Mouse (Mus musculus) hindbrain, embryonic 15.5 days (tissue): ENCODE measurements around the gene Pitpnb. TPM values are rescaled to one million over a fixed set of nuclear protein-coding genes. Genes with fewer than 3 reads are reported as not detected.

Experiments used
- ATAC-seq: fragments of 200-750 bp; cut with Nextera tagmentation; 2 replicates; pipeline ENCODE4 v1.8.0; 2017; ENCODE audit warnings: low read depth, moderate number of reproducible peaks, moderate TSS enrichment; ENCODE audit not compliant: low FRiP score
- H3K27ac ChIP-seq: fragments of 300-500 bp; sonication (generic); replicated peaks from 2 replicates; pipeline ENCODE4 v1.5.1; 2015; ENCODE audit warnings: mild to moderate bottlenecking, inconsistent platforms
- H3K27me3 ChIP-seq: fragments of 300-500 bp; sonication (generic); 2 replicates; pipeline ENCODE4 v1.6.1; 2015; ENCODE audit warnings: control low read depth, inconsistent platforms
- H3K36me3 ChIP-seq: fragments of 300-500 bp; sonication (generic); 2 replicates; pipeline ENCODE4 v1.6.1; 2015; ENCODE audit warnings: control low read depth, inconsistent platforms
- H3K4me1 ChIP-seq: fragments of 300-500 bp; sonication (generic); replicated peaks from 2 replicates; pipeline ENCODE4 v1.6.1; 2015; ENCODE audit warnings: control low read depth, inconsistent platforms
- H3K4me2 ChIP-seq: fragments of 300-500 bp; sonication (generic); 2 replicates; pipeline ENCODE4 v1.6.1; 2015; ENCODE audit warnings: moderate library complexity, mild to moderate bottlenecking, inconsistent platforms
- H3K4me3 ChIP-seq: fragments of 300-500 bp; sonication (generic); 2 replicates; pipeline ENCODE4 v1.5.1; 2015; ENCODE audit warnings: mild to moderate bottlenecking, inconsistent platforms
- H3K9ac ChIP-seq: fragments of 300-500 bp; sonication (generic); 2 replicates; pipeline ENCODE4 v1.6.1; 2015; ENCODE audit warnings: inconsistent platforms
- H3K9me3 ChIP-seq: fragments of 300-500 bp; sonication (generic); 2 replicates; pipeline ENCODE4 v1.6.1; 2016; ENCODE audit warnings: control low read depth, inconsistent platforms
- WGBS: fragments of 180-500 bp; shearing (Covaris S2); methylation state at CpG from one replicate; pipeline ENCODE4 v1.1.7; 2015; 5-methylcytosine and 5-hydroxymethylcytosine counted together
- polyA plus RNA-seq: library from polyadenylated mRNA; unstranded; fragments of >200 nt; fragmentation: Nextera tagmentation; extraction: Ambion mirVana; gene quantifications from 2 replicates; pipeline ENCODE4 v1.2.1, GENCODE M21; 2015

The Pitpnb gene
- polyA plus RNA-seq, 1 experiment from 2014 or later = 94.9 TPM

GRCm38 (mm10) chr5:111356811-111357617, 26.5 kb downstream of the Pitpnb start:
- Histone ChIP-seq H3K4me1 (no peaks in the 10 kb centered on the region), H3K9me3 (no peaks in the 10 kb centered on the region), H3K9ac (no peak overlapping the region), H3K27me3 (no peaks in the 10 kb centered on the region), H3K4me2 (no peak overlapping the region), H3K4me3 (no peak overlapping the region), H3K36me3 (peaks cover 48% of the 10 kb centered on the region), H3K27ac (no peak overlapping the region)
- ATAC-seq = no peak
- 95% methylated on average over 12 of the region's 12 CpGs for WGBS

DNA sequence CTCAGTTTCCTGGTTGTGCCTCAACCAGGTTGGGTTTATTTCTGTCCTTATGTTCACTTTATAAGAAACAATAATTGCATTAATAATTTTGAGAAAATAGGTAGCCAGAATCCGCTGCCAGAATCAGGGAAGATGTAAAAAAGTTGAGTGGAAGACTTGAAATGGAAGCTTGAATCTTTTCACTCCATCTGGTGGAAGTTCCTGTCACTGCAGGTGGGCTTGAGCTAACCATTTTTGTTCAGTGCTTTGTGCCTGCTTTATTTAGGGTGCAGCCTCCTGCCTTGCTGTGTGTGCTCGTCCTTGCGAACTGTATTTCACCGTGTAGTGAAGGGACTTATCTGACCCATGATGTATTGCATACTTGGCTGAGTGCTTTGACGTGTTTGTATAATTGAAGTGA, 30.0 kb downstream of the Pitpnb start:
- Histone ChIP-seq H3K27me3 (no peaks in the 10 kb centered on the region), H3K36me3 (peaks cover 48% of the 10 kb centered on the region)
- 78% methylated on average over 5 of the region's 5 CpGs for WGBS

DNA sequence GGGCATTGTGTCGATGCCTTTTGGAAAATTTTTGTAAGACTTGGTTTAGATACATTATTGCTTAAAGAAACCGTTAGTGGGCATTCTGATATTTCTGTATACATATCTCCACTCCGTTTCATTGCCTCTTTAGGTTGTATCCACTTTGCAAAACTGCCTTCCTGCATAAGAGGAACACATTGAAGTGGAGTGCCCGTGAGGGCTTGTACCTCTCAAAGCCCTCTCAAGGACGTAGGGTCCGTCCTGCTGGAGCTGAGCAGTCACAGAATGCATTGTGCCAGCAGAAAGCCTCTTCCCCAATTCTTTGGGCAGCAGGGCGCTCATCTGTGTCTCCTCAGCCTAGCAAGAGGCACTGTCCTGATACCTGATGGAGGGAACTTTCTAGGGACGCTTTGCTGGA, 30.5 kb downstream of the Pitpnb start:
- H3K4me1 ChIP-seq = no peaks in the 10 kb centered on the region; the same call in none of the 2 replicates
- H3K4me2 ChIP-seq = no peak overlapping the region
- no peak overlapping the region for H3K27ac ChIP-seq
- H3K9me3 ChIP-seq = no peaks in the 10 kb centered on the region
- H3K36me3 ChIP-seq = peaks cover 48% of the 10 kb centered on the region
- H3K4me3 ChIP-seq = no peak overlapping the region
- no peak for ATAC-seq
- 91% methylated on average over 8 of the region's 8 CpGs for WGBS
- H3K27me3 ChIP-seq = no peaks in the 10 kb centered on the region
- no peak overlapping the region for H3K9ac ChIP-seq

More for the DNA sequence above, 30.0 kb downstream of the Pitpnb start:
- H3K9ac ChIP-seq = no peak overlapping the region
- no peak for ATAC-seq
- no peaks in the 10 kb centered on the region for H3K9me3 ChIP-seq
- no peak overlapping the region for H3K27ac ChIP-seq
- H3K4me1 ChIP-seq = no peaks in the 10 kb centered on the region; the same call in 1 of the 2 replicates
- no peak overlapping the region for H3K4me3 ChIP-seq
- H3K4me2 ChIP-seq = no peak overlapping the region

GRCm38 (mm10) chr5:111361846-111362245, 31.3 kb downstream of the Pitpnb start:
- H3K27ac ChIP-seq = no peak overlapping the region
- H3K9me3 ChIP-seq = no peaks in the 10 kb centered on the region
- 62% methylated on average over 7 of the region's 7 CpGs for WGBS
- peaks cover 6% of the 10 kb centered on the region for H3K4me1 ChIP-seq
- H3K9ac ChIP-seq = no peak overlapping the region
- no peak overlapping the region for H3K4me3 ChIP-seq
- H3K27me3 ChIP-seq = no peaks in the 10 kb centered on the region
- no peak overlapping the region for H3K4me2 ChIP-seq
- no peak for ATAC-seq
- peaks cover 40% of the 10 kb centered on the region for H3K36me3 ChIP-seq

DNA sequence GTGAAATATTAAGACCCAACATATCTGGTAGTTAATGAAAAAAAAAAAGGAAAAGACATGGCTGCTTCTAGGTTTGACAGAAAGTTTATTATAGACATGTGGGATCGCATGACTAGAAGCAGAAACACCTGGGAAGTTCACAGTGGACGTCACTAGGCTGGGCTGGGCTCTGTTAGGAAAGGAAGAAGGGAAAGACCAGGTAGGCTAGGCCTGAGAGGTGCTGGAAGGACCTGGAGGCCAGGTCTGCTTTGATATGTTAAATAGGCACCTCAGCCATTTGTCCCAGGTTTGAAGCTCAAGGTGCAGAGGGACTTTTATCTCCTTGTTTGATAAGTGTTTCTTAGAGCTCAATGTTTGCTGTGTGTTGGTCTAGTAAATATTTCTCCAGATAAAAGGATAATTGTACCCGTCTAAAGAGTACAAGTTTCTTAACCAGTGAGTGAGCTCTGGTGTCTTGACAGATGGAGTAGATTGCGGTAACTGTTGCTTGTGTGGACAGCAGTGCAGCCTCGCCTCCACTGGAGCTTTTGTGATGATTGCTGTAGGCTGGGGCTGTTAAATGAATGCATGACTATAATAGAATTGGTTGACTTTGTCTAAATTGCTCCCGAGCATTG, 33.0 kb downstream of the Pitpnb start:
- Histone ChIP-seq H3K9me3 (no peaks in the 10 kb centered on the region), H3K27ac (no peak overlapping the region), H3K4me1 (peaks cover 23% of the 10 kb centered on the region), H3K4me2 (no peak overlapping the region), H3K9ac (no peak overlapping the region), H3K4me3 (no peak overlapping the region), H3K27me3 (no peaks in the 10 kb centered on the region), H3K36me3 (peaks cover 30% of the 10 kb centered on the region)
- ATAC-seq = no peak
- WGBS = 70% methylated on average over 6 of the region's 6 CpGs

DNA sequence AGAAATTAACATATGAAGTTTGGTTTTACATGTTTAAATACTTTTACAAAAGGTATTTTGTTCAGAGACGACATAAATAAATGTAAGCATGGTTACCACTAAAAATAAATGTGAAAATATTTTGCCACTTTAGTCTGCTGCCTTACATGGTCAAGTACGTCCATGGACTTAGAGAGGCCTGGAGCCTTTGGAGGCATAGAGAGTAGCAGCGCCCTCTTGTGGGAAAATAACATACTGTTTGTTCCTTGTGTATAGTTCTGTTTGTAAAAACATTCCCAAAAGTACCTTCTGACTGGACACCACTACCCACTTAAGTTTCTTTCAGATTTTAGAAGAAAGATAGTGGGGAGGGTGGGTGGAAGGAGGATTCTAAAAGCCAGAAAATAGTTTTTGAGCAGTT, 34.0 kb downstream of the Pitpnb start:
- Histone ChIP-seq H3K9me3 (no peaks in the 10 kb centered on the region), H3K27ac (no peak overlapping the region), H3K4me1 (peaks cover 32% of the 10 kb centered on the region), H3K4me2 (no peak overlapping the region), H3K27me3 (no peaks in the 10 kb centered on the region), H3K4me3 (no peak overlapping the region), H3K36me3 (peaks cover 25% of the 10 kb centered on the region), H3K9ac (no peak overlapping the region)
- WGBS = 36% methylated on average over 3 of the region's 3 CpGs
- no peak for ATAC-seq

- Histone ChIP-seq H3K4me2 (no peak overlapping the region), H3K27me3 (no peaks in the 10 kb centered on the region), H3K4me3 (no peak overlapping the region), H3K36me3 (peaks cover 13% of the 10 kb centered on the region), H3K4me1 (peaks cover 33% of the 10 kb centered on the region), H3K9ac (no peak overlapping the region), H3K9me3 (no peaks in the 10 kb centered on the region), H3K27ac (peak overlapping the region; percentile 47; the same call in 1 of the 2 replicates)
- 61% methylated on average over 5 of the region's 5 CpGs for WGBS
- no peak for ATAC-seq
Measured at GRCm38 (mm10) chr5:111366140-111366539, 35.6 kb downstream of the Pitpnb start.

GRCm38 (mm10) chr5:111367937-111368517, 37.5 kb downstream of the Pitpnb start:
- peaks cover 23% of the 10 kb centered on the region for H3K36me3 ChIP-seq
- no peak overlapping the region for H3K4me3 ChIP-seq
- H3K27me3 ChIP-seq = no peaks in the 10 kb centered on the region
- no peak for ATAC-seq
- peaks cover 33% of the 10 kb centered on the region for H3K4me1 ChIP-seq
- no peaks in the 10 kb centered on the region for H3K9me3 ChIP-seq
- H3K9ac ChIP-seq = no peak overlapping the region
- no peak overlapping the region for H3K4me2 ChIP-seq
- WGBS = 42% methylated on average over 11 of the region's 11 CpGs
- H3K27ac ChIP-seq = peak overlapping the region; percentile 69

DNA sequence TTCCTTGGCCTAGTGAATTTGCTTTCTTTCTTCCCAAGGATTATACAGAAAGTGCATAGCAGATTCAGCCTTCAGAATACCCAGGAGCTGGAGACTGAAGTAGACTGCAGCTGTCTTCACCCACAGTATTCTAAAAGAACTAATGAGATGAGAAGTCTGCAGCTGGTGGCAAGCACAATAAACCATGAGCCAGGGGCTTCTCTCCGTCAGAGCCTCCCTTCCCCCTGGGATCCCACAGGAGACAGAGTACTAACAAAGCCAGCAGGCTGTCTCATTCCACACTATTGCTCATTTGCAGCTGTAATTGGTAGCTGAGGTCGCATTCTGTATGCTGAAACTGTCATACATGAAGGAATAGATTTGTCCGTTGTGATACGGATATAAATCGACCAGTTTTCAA, 38.0 kb downstream of the Pitpnb start:
- H3K4me3 ChIP-seq = no peak overlapping the region
- no peak overlapping the region for H3K9ac ChIP-seq
- 33% methylated on average over 5 of the region's 5 CpGs for WGBS
- H3K27me3 ChIP-seq = no peaks in the 10 kb centered on the region
- ATAC-seq = peak; percentile 59; the same call in 1 of the 2 replicates
- no peak overlapping the region for H3K4me2 ChIP-seq
- no peaks in the 10 kb centered on the region for H3K9me3 ChIP-seq
- H3K27ac ChIP-seq = peak overlapping the region; percentile 69
- H3K4me1 ChIP-seq = peaks cover 33% of the 10 kb centered on the region
- peaks cover 28% of the 10 kb centered on the region for H3K36me3 ChIP-seq

DNA sequence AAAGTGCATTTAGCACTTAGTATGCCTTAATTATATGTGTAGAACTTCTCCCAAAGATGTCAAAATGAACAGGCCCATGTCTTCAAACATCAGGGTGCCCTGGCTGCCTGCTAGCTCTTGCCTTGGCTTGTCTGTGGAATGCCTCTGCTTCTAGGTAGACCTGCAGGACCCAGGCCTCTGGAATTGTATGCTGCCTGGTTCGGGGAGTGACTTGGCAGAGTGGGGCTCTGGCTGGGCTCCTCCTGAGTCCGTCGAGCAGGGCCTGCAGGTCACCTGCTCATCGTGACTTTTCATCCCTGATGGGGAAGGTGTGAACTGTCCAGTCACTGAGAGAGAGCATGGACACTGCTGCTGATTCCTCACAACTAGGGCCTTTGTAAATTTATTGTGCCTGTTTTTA, 45.1 kb downstream of the Pitpnb start:
- Histone ChIP-seq H3K9ac (no peak overlapping the region), H3K9me3 (no peaks in the 10 kb centered on the region), H3K4me3 (no peak overlapping the region), H3K4me1 (no peaks in the 10 kb centered on the region), H3K27ac (no peak overlapping the region), H3K36me3 (peaks cover 47% of the 10 kb centered on the region), H3K27me3 (no peaks in the 10 kb centered on the region), H3K4me2 (no peak overlapping the region)
- WGBS = 92% methylated on average over 4 of the region's 4 CpGs
- ATAC-seq = no peak

GRCm38 (mm10) chr5:111376276-111377020, 45.9 kb downstream of the Pitpnb start:
- no peak overlapping the region for H3K4me3 ChIP-seq
- H3K9ac ChIP-seq = no peak overlapping the region
- no peak overlapping the region for H3K4me2 ChIP-seq
- no peak overlapping the region for H3K27ac ChIP-seq
- WGBS = 91% methylated on average over 24 of the region's 24 CpGs
- H3K27me3 ChIP-seq = no peaks in the 10 kb centered on the region
- H3K9me3 ChIP-seq = no peaks in the 10 kb centered on the region
- no peaks in the 10 kb centered on the region for H3K4me1 ChIP-seq
- no peak for ATAC-seq
- H3K36me3 ChIP-seq = peaks cover 48% of the 10 kb centered on the region
